Mouse (Mus musculus) 3134 (cell line): Measurements from ENCODE around the gene 1700029F12Rik.
"Not testable (repeated sequence)": the region's sequence is repeated elsewhere in the genome, so short reads cannot be mapped to it uniquely, and the experiment has no call there.

Experiments used
- DNase-seq: peaks from one replicate; pipeline ENCODE4 v3.0.0-alpha.2; 2011; ENCODE audit warnings: low spot score; ENCODE audit not compliant: insufficient read length; ENCODE audit errors: extremely low read depth

The 1700029F12Rik gene

DNA sequence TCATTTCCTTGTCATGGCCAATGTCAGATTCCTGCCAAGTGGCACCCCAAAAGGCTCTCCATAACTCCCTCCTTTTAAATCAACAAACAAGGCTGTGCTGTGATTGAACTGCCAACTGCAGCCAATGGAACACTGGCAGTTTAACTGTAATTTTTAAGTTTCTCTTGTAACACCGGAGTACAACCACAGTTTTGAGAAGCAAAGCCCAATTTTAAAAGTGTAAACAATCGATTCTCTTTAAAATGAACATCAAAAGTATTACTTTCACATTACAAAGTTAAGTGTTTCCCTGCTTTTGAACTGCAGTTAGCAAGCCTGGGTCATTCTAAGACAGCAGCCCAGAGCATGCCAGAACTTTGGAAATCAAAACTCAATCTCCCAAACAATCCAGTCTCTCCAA, at the start of gene 1700029F12Rik:
TSS of gene 1700029F12Rik (minus strand) at position 101 of the 400 bp plus-strand sequence.
- DNase-seq = no peak

DNA sequence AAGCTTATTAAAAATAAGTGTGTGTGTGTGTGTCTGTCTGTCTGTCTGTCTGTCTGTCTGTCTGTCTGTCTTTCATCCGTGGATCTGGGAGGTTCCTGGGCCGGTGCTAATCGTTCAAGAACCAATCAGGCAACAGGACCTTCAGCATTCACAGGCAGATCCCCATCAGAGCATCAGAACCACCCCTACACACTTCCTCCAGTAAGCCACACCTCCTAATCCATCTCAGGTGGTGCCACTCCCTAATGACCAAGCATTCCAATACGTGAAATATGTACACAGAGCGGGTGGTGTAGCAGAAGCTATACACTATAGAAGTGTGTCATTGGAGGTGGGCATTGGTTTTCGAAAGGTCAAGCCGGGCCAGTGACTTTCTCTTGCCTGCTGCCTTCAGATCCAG, 48.3 kb upstream of the 1700029F12Rik start:
- DNase-seq = no peak

DNA sequence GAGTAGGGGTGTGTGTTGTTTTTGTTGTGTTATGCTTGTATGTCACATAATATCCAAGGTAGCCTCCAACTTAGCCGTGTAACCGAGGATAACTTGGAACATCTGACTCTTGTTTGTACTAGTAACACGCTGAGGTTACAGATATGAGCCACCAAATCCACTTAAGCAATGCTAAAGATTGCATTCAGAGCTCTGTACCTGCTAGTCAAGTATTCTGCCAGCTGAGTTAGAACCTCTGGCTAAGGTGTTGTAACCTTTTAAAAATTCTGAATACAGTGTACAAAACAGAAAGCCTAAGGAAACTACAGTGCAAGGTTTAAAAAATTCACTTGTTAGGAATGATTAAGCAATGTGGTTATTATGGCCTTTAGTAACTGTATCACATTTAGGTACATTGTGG, 46.5 kb upstream of the 1700029F12Rik start:
- no peak for DNase-seq

DNA sequence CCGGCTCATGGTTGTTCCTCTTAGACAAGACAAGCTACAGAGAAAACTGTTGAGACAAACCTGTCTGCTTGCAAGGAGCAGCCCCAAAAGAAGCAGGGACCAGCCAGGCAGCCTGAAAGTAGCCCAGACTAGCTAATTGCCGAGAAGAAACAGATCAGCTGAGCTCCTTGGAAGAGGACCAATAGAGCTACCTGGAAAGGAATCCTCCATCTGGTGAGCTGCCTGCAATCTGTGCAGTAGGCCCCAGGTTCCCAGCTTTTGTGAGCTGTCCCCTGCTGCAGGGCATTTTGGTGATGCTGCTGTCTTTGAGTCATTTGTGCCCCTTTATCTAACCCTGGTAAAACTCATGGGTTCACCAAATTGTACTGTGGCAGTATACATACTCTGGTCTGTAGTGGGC, 46.0 kb upstream of the 1700029F12Rik start:
- DNase-seq = no peak

DNA sequence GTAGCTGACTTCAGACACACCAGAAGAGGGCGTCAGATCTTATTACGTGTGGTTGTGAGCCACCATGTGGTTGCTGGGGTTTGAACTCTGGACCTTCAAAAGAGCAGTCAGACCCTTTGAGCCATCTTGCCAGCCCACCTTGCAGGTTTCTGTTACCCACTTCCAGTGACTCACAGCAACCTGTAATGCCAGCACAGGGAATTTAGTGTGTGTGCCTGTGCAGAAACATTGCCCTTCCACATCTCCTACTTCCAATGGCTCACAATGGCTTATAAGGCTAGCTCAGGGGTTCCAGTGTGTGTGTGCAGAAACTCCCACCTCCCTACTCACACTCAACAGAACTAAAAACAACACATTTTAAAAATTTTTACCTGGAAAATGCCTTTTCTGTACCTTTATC, 43.4 kb upstream of the 1700029F12Rik start:
- DNase-seq = no peak

DNA sequence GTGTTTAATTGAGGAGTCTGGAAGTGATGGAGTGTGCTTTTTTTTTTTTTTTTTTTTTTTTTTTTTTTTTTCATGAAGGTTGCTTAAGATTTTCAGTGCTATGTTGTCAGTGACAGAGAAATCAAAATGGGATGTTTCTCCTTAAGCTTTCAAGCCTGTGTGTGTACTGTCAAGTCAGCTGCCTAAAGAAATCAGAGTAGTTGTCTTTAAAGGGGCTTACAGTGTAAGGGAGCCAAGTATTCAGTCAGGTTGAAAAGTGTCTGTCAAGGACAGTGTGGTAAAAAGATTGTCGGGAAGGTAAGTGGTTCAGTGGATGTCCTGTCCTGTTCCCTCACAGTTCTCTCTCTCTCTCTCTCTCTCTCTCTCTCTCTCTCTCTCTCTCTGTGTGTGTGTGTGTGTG, 39.3 kb upstream of the 1700029F12Rik start:
- no peak for DNase-seq

DNA sequence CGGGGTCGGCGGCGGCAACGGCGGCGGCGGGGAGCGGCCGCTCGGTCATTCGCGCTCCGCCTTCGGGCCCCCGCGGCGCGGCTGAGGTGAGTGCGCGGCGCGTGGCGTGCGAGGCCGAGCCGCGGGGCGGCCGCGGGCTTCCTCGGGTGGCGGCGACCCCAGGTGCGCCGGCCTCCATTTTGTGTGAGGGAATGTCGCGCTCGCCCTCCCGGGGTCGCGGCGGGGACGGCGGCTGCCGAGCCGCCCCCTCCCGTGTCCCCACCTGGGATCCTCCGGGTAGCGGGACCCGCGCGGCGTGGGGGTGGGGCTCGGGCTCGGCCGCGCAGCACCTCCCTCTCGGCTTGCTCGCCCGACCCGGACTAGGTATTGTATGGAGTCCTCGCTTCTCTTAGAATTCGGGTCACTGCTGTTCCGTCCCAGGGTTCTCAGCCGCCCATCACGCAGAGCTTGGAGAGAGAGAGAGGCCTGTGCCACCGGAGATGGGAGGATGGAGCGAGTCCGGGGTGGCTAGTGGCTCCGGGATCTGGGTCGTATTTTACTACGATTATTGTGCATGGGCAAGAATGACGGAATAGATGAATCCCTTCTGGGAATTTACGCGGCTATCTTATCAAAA, 37.6 kb upstream of the 1700029F12Rik start:
- no peak for DNase-seq

DNA sequence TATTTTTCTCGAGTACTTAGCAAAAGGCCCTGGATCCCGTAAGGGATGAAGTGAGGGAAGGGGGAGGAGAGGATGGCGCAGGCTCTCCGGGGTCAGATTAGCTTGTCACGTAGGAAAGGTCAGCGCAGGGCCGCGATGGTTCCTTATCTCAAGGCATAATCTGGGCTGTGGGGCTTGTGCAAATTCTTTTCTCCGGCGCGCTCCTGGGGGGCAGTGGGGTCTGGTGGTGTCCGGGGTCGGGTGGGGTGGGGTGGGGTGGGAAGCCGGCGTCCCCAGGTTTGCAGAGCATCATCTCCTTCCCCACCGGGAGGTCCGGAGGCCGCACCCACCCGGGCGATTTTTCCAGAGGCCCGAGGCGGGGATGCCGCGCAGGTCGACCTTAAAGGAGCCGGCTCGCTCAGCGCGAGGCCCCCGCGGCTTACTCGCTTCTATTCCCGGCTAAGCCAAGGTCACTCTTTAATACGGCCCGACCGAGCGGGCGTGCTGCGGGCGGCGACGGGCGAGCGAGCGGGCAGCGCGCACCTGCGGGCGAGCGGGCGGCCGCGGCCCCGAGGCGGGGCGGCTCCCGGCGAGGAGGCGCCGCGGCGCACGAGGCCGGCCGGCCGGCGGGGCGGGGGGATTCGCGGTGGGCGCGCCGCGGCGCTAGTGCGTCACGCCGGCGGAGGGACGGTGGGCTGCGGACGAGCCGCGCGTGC, 36.9 kb upstream of the 1700029F12Rik start:
- no peak for DNase-seq

DNA sequence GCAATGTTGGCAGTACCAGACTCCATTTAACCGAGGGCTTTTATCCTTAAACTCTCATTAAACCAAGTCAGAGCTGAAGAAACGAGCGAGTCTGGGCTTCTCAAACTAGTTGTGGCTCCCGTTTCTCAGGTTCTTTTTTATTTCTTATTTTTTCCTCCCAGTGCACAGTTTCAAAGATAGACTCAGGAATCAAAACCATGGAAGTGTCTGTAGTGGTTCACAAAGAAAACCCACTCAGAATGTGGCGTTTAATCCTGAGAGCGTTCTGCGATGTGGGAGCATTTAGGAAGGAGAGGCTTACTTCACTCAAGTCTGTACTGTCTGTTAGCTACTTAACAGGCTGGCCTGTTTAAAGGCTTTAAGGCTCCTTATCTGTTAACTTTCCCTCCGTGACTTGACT, 34.0 kb upstream of the 1700029F12Rik start:
- DNase-seq = no peak

DNA sequence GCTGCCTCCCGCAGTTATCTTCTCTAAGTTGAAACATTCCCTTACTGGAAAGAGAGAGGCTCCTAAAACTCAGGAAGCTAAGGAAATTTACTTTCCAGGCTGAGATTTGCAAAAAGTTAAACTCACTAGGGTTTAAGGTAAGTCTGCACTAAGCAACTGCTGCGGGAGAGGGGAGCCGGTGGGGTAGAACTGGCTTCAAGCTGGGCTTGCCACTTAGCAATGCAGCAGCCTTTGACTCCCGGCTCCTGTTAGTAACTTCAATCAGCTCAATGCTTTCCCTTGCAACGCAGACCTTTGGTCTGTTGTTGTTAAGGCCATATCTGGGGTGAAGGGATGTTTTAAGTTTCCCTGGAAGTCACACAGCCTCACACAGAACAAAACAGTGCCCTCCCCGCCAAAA, 33.5 kb upstream of the 1700029F12Rik start:
- DNase-seq = no peak

DNA sequence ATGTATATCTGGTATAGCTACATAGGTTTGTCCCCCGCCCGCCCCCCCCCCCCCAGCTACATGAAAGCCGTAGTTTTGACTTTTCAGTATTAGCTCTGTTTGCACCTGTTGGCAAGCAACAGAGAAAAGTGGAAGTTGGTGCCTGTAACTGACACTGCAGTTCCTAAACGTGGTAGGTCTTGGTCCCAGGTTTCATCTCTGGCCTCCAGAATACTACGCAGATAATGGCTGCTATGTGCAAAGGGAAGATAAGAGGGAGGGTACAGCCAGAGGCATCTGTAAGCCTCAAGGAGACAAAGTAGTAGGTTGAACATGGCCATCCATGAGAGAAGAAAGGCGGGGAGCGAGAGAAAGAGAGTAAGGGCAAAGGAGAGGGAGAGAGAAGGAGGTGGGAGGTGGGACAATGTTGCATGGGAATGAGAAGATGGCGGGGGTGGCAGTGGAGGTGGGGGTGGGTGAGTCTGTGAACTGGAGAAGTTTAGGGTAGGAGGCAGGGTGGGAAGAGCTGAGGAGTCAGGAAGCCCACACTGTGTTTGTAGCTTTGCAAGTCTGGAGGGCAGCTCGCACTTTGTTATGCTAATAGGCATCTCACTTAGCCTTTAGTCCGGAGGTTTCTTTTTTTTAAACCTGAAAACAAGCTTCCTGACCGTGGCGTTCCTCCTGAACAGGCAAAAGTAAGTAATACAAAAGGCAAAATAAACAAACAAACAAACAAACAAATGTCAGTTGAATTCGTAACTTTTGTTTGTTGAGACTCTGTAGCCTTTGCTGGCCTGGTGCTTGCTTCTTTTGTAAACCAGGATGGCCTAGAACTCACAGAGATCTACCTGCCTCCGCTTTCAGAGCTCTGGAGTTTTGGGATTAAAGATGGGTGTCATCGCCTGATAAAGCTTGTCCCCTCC, 32.7 kb upstream of the 1700029F12Rik start, which contains the start of gene Fam169a:
TSS of gene Fam169a (plus strand) at position 638 of the 902 bp plus-strand sequence.
- DNase-seq = no peak

DNA sequence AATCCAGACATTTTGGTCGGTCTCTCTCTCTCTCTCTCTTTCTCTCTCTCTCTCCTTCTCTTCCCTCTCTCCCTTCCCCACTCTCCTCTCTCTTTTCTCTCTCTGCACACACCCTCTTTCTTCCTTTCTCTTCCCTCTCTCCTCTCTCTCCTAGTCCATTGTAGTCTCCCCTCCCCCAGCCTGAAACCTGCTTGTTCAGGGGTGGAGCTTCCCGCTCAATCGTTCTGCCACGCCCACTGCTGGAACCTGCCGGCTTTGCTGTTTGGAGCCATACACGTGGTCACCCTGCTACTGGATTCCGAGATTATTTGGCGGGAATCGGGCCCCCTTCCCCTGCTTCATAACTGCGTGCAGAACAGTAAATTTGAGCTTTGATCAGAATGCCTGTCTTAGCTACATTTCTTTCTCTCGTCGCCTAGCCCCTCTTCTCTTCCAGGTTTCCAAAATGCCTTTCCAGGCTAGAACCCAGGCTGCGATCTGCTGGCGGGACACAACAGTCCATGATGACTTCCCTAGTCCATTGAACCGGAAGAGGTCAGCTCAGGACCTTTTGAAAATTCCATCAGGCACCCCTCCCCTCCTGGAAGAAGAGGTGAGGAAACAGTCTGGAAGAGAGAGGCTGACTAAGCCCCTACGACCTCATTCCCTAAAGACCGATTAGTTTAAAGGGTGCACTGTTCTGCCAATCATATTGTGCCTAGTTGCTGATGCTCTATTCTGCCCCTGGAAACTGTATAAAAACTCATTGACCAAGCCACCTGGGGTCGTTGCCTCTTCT, 30.9 kb upstream of the 1700029F12Rik start:
- DNase-seq = not testable (repeated sequence)

DNA sequence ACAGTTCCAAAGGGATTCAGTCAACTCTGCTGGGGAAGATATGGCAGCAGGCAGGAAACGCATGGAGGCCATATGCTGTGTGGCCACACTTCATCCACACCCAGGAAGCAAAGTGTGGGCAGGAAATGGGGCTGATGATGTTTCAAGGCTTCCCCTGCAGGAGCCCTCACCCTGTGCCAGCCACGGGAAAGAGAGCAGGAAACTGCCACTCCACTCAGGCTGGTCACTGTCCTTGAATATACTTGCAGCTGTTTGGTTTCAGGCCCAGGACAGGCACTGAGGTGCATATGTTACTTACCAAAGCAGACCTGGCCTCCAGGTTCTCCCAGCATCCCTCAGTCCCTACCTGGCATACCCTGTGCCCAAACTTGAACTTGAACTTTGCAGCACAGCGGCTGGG, 30.3 kb upstream of the 1700029F12Rik start:
- no peak for DNase-seq

DNA sequence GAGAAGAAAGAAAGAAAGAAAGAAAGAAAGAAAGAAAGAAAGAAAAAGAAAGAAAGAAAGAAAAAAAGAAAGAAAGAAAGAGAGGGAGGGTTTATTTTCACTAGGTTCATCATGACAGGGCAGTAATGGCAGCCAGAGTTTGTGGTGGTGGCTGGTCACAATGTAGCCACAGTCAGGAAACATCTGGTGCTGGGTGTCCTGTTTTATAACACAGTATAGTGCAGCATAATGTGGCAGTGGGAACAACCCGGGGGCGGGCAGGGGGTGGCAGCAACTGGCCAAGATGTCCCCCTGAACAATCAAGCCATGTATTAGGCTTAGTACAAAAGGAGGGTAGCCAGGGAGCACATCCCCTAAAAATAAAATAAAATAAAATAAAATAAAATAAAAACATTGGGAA, 29.3 kb upstream of the 1700029F12Rik start:
- no peak for DNase-seq

DNA sequence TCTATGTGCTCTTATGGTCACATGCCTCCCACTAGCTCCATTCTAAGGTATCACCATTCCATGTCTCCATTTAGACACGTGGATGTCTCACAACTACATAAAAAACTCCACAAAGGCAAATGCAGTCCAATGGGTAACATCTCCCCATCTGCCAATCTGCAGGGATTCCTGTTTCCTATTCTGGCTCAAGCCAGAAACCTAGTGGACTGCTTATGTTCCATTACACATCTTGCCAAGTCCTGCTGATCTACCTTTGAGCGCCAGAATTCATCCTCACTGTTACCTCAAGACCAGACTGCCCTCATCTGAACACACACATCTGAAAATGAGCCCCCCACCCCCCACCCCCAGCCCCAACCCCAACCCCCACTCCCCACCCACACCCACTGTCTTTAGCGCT, 28.0 kb upstream of the 1700029F12Rik start:
- DNase-seq = no peak

DNA sequence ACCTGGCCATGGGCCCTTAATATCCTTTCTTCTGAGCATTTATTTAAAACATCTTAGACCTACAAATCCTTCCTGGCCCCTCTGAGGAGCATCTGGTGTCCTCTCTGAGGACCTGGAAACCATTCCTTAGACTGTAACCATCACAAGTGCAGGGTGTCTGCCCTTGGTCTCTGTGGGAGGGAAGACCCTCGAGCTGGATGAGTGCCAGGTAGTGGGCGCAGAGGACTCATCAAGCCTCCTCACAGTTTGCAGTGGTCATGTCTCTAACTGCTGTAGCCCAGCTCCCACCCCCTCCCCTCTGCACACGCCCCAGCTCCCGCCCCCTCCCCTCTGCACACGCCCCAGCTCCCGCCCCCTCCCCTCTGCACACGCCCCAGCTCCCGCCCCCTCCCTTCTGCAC, 26.2 kb upstream of the 1700029F12Rik start:
- DNase-seq = no peak

DNA sequence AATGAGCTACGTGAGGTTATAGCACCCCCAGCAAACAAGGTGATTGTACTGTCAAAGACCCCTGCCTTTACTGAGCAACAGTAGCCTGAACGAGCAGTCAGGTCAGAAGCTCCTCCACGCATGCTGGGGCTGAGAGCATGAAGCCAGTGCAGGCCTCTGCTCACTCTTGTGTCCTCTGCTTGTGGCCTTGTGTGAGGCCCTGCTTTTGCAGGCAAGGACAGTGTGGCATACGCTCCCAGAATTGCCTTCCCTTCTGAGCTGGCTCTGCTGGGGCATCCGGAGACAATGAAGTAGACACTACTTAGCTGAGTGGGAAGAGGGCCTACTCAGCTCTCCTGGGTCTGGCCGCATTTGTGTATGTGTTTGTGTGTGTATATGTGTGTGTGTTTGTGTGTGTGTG, 25.6 kb upstream of the 1700029F12Rik start:
- no peak for DNase-seq

DNA sequence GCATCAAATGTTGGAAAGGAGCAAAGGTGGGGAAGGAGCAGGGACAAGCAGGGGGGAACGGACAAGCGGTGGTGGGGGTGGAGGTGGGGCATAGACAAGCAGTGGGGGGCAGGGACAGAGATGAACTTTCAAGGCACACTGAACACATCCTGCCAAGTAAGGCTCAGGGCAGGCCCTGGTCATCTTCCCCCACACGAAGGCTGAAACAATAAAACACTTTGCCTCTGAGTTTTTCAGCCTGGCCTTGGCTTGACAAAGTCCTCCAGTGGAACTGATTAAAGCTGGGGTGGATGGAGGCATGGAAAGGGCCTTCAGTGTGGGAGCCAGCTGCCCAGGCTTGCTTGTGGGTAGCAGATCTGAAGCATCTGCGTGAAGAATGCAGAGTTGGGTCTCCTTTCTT, 23.7 kb upstream of the 1700029F12Rik start:
- no peak for DNase-seq

DNA sequence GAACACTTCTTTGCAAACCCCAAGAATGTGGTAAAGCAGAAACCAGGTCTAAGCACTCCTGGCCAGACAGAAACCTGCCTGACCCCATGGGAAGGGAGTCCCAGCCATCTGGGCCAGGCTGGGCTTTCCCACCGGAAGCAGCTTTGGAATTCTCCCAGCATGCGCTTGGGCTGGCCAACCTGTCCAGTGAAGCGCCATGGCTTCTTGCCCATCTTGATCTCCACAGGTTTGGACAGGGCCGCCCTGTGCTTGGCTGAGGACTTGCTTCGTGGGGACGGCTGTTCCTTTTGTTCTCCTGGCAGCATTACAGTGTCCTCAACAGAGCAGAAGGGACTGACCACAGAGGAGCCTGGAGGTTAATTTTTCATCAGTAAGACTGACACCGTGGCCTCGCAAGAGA, 19.7 kb upstream of the 1700029F12Rik start:
- peak; percentile 71 for DNase-seq

DNA sequence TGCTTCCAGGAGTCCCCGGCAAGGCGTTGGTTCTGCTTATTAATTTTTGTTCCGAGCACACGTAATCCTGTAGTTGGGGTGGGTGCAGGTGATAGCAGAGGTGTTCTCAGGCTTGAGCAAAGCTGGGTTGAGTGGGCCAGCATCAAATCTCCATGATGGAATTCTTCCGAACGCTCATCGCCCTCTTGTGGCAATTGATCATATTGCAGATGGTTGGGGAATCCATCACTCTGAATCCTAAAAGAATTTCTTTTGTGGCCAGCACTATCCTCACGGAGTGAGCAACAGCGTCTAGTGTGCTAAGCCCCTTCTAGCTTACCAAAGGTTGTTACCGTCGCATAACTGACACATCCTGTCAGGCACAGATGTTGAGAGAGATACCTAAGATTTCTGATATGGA, 18.5 kb upstream of the 1700029F12Rik start:
- no peak for DNase-seq

DNA sequence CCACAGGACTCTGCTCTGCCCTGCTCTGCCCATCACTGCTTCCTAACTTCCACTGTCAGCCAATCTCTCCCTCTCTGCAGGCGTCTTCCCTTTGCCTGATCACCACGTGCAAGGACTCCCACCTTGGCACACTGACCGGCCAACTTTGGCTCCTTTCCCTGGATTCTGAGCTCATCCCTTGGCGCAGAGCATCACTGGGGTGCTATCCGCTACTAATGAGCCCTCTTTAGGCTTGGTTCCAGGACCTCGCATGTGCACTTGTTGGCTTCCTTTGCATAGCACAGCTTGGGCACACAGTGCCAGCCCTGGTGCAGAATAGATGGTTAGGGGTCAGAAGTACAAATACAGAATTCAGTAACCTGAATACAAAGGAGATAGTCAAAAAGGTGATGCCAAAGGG, 17.0 kb upstream of the 1700029F12Rik start:
- peak; percentile 53 for DNase-seq
